Mouse (Mus musculus) bone marrow, adult 2 months (tissue): ENCODE measurements around the gene Pop5. TPM values are rescaled to one million over a fixed set of nuclear protein-coding genes. Genes with fewer than 3 reads are reported as not detected.

Experiments used
- H3K27ac ChIP-seq: fragments of 200-500 bp; 2 replicates; pipeline ENCODE4 v1.5.1; 2012; ENCODE audit warnings: low read depth, mild to moderate bottlenecking, control low read depth, inconsistent platforms, low read length; ENCODE audit not compliant: control insufficient read depth, poor library complexity, insufficient read depth
- H3K4me1 ChIP-seq: fragments of 200-500 bp; 2 replicates; pipeline ENCODE4 v1.6.1; 2011; ENCODE audit warnings: low read length; ENCODE audit not compliant: control insufficient read depth, insufficient read depth
- H3K4me3 ChIP-seq: fragments of 200-500 bp; replicated peaks from 2 replicates; pipeline ENCODE3; 2011; ENCODE audit warnings: mild to moderate bottlenecking, low read depth, low read length, control low read depth; ENCODE audit not compliant: control insufficient read depth
- CTCF ChIP-seq: fragments of 200-500 bp; IDR thresholded peaks from 2 replicates; pipeline ENCODE4 v1.5.1; 2011; ENCODE audit warnings: low read length, control low read depth; ENCODE audit not compliant: control insufficient read depth, insufficient read depth
- POLR2A ChIP-seq: fragments of 200-500 bp; IDR thresholded peaks from 2 replicates; pipeline ENCODE4 v1.6.1; 2011; ENCODE audit warnings: low read depth, mild to moderate bottlenecking, control low read depth, low read length, borderline replicate concordance; ENCODE audit not compliant: control insufficient read depth
- WGBS: fragments of 180-500 bp; shearing (Covaris S2); methylation state at CpG from one replicate; pipeline ENCODE4 v1.1.7; 2018; 5-methylcytosine and 5-hydroxymethylcytosine counted together
- polyA plus RNA-seq: library from polyadenylated mRNA; stranded (reverse); fragments of >200 nt; gene quantifications from 2 replicates; pipeline ENCODE4 v1.2.4, GENCODE M21; 2011; ENCODE audit warnings: low replicate concordance; ENCODE audit not compliant: missing spikeins, insufficient read depth, insufficient read length

The Pop5 gene
- polyA plus RNA-seq, 1 experiment: 96.1 TPM

DNA sequence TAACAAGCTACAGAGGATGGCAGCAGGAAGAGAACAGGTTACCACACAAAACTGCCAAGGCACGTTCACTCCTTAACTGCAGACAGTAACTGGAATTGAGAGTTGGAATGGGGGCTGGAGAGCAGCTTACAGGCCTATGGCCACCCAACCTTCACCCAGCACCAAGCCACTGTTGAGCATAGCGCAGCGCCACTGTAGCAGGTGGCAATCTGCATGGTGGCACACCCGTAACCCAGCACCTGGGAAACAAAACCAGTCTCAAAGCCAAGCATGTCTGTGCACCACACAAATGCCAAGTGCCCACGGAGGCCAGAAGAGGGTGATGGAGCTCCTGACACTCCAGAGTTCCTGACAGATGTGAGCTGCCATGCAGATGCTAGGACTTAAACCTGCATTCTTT lies 30.7 kb downstream of the Pop5 start:
- WGBS: 66% methylated on average over 5 of the region's 5 CpGs
- Histone ChIP-seq H3K4me3 (no peak overlapping the region), H3K27ac (peak overlapping the region; percentile 84), H3K4me1 (peaks cover 17% of the 10 kb centered on the region)
- TF ChIP-seq POLR2A: no peak
- no peak for TF ChIP-seq CTCF

DNA sequence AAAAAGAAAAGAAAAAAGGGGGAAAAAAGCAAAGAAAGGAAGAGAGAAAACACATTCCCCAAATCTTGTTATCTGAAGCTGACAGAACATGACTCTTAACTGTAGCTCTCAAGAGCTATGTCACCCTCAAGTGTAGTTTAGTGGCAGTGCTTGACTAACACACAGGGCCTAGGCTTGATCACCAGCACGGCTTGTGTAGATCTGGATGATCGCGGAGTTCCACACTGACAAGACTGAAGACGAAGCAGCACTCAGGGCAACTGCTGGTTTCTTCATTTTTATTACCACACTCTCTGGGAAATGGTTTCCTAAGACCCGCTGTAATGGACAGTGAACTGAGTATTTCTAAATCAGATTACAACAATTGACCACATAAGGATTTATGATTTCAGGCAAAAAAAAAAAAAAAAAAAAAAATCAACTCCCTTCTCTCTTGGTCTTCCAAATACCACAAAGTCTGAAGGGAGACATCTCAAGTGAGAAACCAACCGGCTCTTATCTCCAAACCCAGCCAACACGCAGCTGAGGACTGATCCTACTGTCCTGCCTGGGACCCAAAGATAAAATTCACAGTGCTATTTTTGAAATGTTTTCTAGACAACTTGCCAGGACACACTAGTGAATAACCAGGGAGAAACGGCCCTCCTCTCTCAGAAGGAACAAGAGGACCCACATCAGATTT lies 31.3 kb downstream of the Pop5 start:
- 23% methylated on average over 8 of the region's 8 CpGs for WGBS
- Histone ChIP-seq H3K4me1 (peaks cover 17% of the 10 kb centered on the region), H3K27ac (peak overlapping the region; percentile 84), H3K4me3 (peak overlapping the region; percentile 32)
- TF ChIP-seq CTCF (no peak), POLR2A (no peak)

DNA sequence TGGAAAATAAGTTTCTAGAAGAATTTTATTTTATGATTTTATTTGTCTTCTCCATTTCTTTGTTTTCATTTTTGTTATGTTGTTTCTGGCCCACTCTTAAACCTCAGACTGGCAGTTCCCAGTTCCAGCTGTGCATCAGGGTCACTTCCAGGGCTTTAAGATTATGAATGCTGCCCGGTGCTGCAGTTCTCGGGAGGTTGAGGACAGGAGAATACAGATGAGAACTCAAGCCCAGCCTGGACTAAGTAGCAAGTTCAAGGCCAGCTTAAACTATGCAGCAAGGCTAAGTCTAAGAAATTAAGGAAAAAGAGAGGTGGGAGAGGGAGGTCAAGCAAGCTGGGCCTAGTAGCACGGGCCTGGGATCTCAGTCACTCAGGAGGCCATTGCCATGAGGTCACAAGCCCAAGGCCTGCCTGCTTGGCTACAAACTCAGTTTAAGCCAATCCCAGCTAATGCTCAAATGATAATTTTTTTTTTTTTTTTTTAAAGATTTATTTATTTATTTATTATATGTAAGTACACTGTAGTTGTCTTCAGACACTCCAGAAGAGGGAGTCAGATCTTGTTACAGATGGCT lies 31.9 kb downstream of the Pop5 start:
- Histone ChIP-seq H3K27ac (peak overlapping the region; percentile 81), H3K4me1 (peaks cover 17% of the 10 kb centered on the region), H3K4me3 (no peak overlapping the region)
- TF ChIP-seq CTCF (no peak), POLR2A (no peak)
- 59% methylated on average over 3 of the region's 3 CpGs for WGBS

DNA sequence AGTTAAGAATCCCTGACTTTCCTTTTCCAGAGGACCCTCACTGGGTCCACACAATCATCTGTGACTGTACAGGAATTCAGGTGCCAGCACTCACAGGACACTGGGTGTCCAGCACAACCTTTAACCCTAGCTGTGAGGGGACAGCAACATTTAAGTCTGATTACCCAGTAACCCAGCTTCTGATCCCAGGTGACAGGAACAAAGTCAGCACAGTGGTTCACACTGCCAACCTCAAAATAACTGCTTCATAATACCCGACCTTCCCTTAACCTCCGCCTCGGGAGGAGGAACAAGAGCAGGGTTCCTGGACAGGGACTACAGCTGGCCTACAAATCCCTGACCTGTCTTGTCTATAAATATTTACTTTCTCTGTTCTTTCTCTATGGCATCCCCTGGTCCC lies 32.6 kb downstream of the Pop5 start:
- peaks cover 17% of the 10 kb centered on the region for H3K4me1 ChIP-seq
- 30% methylated on average over 3 of the region's 3 CpGs for WGBS
- H3K4me3 ChIP-seq: no peak overlapping the region
- H3K27ac ChIP-seq: peak overlapping the region; percentile 5; the same call in 1 of the 2 replicates
- TF ChIP-seq CTCF: no peak
- no peak for TF ChIP-seq POLR2A

DNA sequence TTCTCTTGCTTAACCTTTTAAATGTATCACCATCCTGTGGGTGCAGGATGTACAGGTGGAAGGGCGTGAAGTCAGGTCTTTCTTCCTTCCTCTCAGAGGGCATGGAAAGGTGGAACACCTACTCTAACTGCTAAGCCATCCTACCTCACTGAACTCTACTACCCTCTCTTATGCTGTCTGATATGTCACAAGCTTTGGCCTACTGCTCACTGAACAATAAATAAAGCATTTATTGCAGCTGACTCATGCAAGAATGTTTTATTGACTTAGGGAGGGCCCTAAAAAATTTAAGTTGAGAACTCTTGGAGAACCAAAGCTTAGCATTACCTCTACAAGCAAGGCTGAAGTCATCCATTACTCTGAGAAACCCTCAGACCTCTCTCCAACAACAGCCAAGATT lies 34.3 kb downstream of the Pop5 start:
- Histone ChIP-seq H3K4me3 (peak overlapping the region; percentile 48), H3K4me1 (peaks cover 16% of the 10 kb centered on the region), H3K27ac (no peak overlapping the region)
- TF ChIP-seq POLR2A (no peak), CTCF (no peak)
- 48% methylated on average over 1 of the region's 1 CpGs for WGBS

DNA sequence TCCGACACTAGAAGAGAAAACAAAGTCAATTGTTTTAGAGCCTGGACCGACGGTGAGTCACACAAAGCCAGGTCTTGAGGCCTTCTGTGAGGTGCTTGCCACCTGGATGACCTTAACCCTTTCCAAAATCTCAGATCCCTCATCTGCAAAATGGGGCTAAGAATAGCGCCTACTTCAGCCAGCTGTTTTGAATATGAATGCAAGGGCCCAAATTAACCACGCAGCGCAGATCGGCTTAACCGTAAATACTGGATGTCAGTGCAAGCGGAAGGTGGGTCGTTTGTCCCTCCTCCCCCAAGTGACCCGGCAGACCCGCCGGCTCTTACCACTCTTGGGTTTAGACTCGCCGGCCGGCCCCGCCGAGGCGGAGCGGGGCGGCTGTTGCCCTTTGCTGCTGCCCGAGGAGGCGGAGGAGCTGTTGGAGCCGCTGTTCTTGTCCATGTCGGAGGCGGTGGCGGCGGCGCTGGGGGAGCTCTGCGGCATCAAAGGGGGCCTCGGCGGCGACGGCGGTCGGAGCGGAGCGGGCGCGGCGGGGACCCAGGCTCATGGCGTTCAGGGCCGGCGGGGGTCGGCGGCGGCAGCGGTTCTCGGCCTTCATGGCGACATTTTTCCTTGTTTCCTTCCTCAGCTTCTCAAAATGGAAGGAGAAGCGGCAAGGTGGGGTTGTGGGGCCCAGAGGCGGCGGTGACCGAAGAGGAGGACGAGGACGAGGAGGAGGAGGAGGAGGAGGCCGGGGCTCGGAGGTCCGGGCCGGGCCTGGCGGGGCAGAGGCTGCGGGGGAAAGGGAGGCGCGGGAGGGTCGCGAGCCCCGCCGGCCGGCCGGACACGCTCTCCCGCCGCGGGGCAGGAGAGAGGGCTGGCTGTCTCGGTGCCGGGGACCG lies 36.5 kb downstream of the Pop5 start:
- H3K4me3 ChIP-seq: peak overlapping the region; percentile 99
- WGBS: under 1% methylated on average over 76 of the region's 77 CpGs
- TF ChIP-seq CTCF (no peak), POLR2A (peak; percentile 31; the same call in 1 of the 2 replicates)
- H3K27ac ChIP-seq: peak overlapping the region; percentile 94
- H3K4me1 ChIP-seq: peaks cover 6% of the 10 kb centered on the region; the same call in 1 of the 2 replicates

DNA sequence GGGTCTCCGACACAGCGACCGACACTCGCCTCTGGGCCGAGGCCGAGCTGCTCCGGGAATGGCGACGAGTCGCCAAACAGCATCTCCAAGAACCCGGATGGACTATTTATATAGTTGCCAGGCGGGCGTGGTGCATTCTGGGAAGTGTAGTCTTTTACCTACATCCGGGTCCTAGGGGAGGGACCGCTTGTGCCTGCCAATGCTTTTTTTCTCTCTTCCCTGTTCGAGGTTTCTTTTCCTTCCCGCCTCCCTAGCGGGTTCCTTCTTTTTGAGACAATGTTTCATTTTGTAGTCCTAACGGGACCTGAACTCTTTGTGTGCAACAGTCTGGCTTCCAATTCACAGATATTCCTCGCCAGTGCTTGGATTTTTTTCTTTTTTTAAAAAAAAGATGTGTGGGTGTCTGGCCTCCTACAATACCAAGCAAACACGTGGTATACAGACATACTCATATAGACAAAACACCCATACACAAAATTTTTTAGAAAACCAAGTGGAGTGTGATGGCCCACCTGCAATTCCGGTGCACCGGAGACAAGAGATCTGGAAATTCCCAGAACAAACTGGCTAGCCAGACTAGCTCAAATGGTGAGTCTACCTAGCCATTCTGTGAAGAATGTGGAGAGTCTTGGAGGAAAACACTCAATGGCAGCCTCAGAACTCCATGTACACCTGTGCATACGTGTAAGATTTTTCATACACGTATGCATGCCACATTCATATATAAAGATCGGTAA lies 37.3 kb downstream of the Pop5 start, which contains the start of gene Rnf10:
TSS of gene Rnf10 (minus strand) at position 87 of the 737 bp plus-strand sequence.
- H3K4me3 ChIP-seq: peak within 1 kb of the TSS; percentile 99
- WGBS: 13% methylated on average over 26 of the region's 26 CpGs
- no peak for TF ChIP-seq CTCF
- TF ChIP-seq POLR2A: peak; percentile 99
- H3K4me1 ChIP-seq: peaks cover 4% of the 10 kb centered on the region; the same call in 1 of the 2 replicates
- H3K27ac ChIP-seq: peak within 1 kb of the TSS; percentile 94
